Comparison of ENCODE assay signal across 14 mouse cellular contexts in the genomic region with DNA sequence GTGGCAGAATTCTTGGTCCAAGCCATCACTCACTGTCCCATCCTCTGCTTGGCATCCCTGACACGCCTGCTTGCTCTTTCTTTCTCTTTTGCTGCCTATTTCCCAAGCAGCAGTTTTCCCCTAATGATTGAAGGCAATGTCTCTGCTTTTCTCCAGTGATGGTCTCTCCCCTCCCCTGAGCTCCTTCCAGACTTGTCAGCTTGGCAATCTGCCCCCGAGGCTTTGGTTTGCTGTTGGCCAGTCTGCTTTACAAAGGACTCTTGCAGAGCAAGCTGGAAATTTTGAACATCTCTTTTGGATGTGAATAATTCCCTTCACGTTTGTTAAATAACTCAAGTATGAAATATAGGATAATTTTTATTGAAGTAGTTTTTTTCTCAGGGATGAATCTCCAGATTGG.
DNase-seq lines count a peak whose midpoint lies in the region; ATAC-seq and TF ChIP-seq lines count a peak whose summit lies in the region.
"Had no signal": no experiment of that assay in that cellular context is flagged by ENCODE, and none has a peak within 500 bp of the region (broad histone marks: within the 10 kb centered on the region; RNA-seq: fewer than 3 reads in every experiment).

No protein-coding gene starts in this region.

- peaks cover 5% of the 10 kb centered on the region; the same call in 1 of the 2 replicates for H3K4me1 ChIP-seq in forebrain, embryonic 14.5 days (ENCODE audit: control insufficient read depth, insufficient read depth, low read length)
- H3K4me1 ChIP-seq in forebrain, embryonic 13.5 days: peaks cover 12% of the 10 kb centered on the region
- no peaks in the 10 kb centered on the region for H3K4me1 ChIP-seq in liver, postnatal 0 days (ENCODE audit: insufficient read depth)
- H3K4me1 ChIP-seq: neural tube, embryonic 12.5 days had no signal

- ATAC-seq in forebrain, embryonic 14.5 days: no peak
- ATAC-seq in forebrain, embryonic 13.5 days: no peak
- no peak for ATAC-seq in liver, postnatal 0 days

- no peaks in the 10 kb centered on the region for H3K36me3 ChIP-seq in forebrain, embryonic 14.5 days (ENCODE audit: control insufficient read depth, insufficient read depth, low read length)
- H3K36me3 ChIP-seq in forebrain, embryonic 13.5 days (ENCODE audit: poor library complexity, severe bottlenecking): no peaks in the 10 kb centered on the region
- H3K36me3 ChIP-seq in liver, postnatal 0 days (replicated peaks; ENCODE audit: insufficient read depth, low read length): no peaks in the 10 kb centered on the region
- H3K36me3 ChIP-seq: neural tube, embryonic 12.5 days had no signal

- WGBS in forebrain, embryonic 14.5 days: 56% methylated on average over 3 of the region's 3 CpGs
- WGBS in forebrain, embryonic 13.5 days: 65% methylated on average over 3 of the region's 3 CpGs
- WGBS in liver, postnatal 0 days (ENCODE audit: insufficient replicate concordance): 66% methylated on average over 3 of the region's 3 CpGs

- no peak for TF ChIP-seq EP300 in liver, postnatal 0 days (IDR thresholded peaks at IDR 0.05; ENCODE audit: low read depth)

- no peak for TF ChIP-seq CTCF in liver, postnatal 0 days (IDR thresholded peaks at IDR 0.05; ENCODE audit: low read depth)

- peak; percentile 43 for DNase-seq in forebrain, embryonic 14.5 days (ENCODE audit: low spot score)
- peak; percentile 40 to 48 for DNase-seq in layer of hippocampus, postnatal 10 days (ENCODE audit: low spot score in 2 of 2)
- no peak for DNase-seq in layer of hippocampus, adult 11-12 months (ENCODE audit: low spot score)
- DNase-seq in MN1 (ENCODE audit: low spot score): peak; percentile 76
- DNase-seq in cerebellum, adult 9-10 months: peak; percentile 42
- no peak for DNase-seq in B cell, adult 2 months
- DNase-seq in liver, postnatal 0 days: no peak
- DNase-seq: adrenal gland, postnatal 36 days; heart, postnatal 36 days; thymus, adult 2 months had no signal

- no peaks in the 10 kb centered on the region for H3K9me3 ChIP-seq in forebrain, embryonic 14.5 days (replicated peaks; ENCODE audit: control insufficient read depth, low read length)
- H3K9me3 ChIP-seq in forebrain, embryonic 13.5 days (replicated peaks): no peaks in the 10 kb centered on the region
- no peaks in the 10 kb centered on the region for H3K9me3 ChIP-seq in liver, postnatal 0 days (ENCODE audit: low read length)
- H3K9me3 ChIP-seq: neural tube, embryonic 12.5 days had no signal

- no peak overlapping the region for H3K4me2 ChIP-seq in forebrain, embryonic 14.5 days (ENCODE audit: low read length)
- H3K4me2 ChIP-seq in forebrain, embryonic 13.5 days: no peak overlapping the region
- H3K4me2 ChIP-seq in liver, postnatal 0 days (ENCODE audit: low read depth, low read length): no peak overlapping the region
- H3K4me2 ChIP-seq: liver, embryonic 11.5 days; neural tube, embryonic 12.5 days had no signal

- H3K27me3 ChIP-seq in forebrain, embryonic 14.5 days (replicated peaks; ENCODE audit: control insufficient read depth, insufficient read depth, low read length): no peaks in the 10 kb centered on the region
- H3K27me3 ChIP-seq in forebrain, embryonic 13.5 days: no peaks in the 10 kb centered on the region
- H3K27me3 ChIP-seq in liver, postnatal 0 days (ENCODE audit: insufficient read depth, low read length): no peaks in the 10 kb centered on the region
- H3K27me3 ChIP-seq: neural tube, embryonic 12.5 days had no signal

- H3K9ac ChIP-seq in forebrain, embryonic 14.5 days (ENCODE audit: low read length): no peak overlapping the region
- no peak overlapping the region for H3K9ac ChIP-seq in forebrain, embryonic 13.5 days
- no peak overlapping the region for H3K9ac ChIP-seq in liver, postnatal 0 days (replicated peaks)
- H3K9ac ChIP-seq: neural tube, embryonic 12.5 days had no signal

- no peak overlapping the region for H3K27ac ChIP-seq in forebrain, embryonic 14.5 days (ENCODE audit: low read depth, low read length)
- H3K27ac ChIP-seq in forebrain, embryonic 13.5 days: no peak overlapping the region
- no peak overlapping the region for H3K27ac ChIP-seq in liver, postnatal 0 days (ENCODE audit: low read depth)
- H3K27ac ChIP-seq: left cerebral cortex, adult 2 months; neural tube, embryonic 12.5 days had no signal

- H3K4me3 ChIP-seq in forebrain, embryonic 14.5 days (ENCODE audit: low read depth, low read length): no peak overlapping the region
- no peak overlapping the region for H3K4me3 ChIP-seq in forebrain, embryonic 13.5 days
- H3K4me3 ChIP-seq in liver, postnatal 0 days (ENCODE audit: low read depth, low read length): no peak overlapping the region
- H3K4me3 ChIP-seq: left cerebral cortex, adult 2 months; neural tube, embryonic 12.5 days had no signal

Comparison
In these comparisons a context has a peak if more than half of its experiments do, and no peak if none do; other contexts are left out.
1. DNase-seq: peak in forebrain, embryonic 14.5 days (single experiment), layer of hippocampus, postnatal 10 days (2 of 2), MN1 (single experiment) and cerebellum, adult 9-10 months (single experiment); none in layer of hippocampus, adult 11-12 months (single experiment), B cell, adult 2 months (0 of 2) and liver, postnatal 0 days (single experiment).